Mouse (Mus musculus): ENCODE measurements around the gene Desi2.
"Not testable (repeated sequence)": the region's sequence is repeated elsewhere in the genome, so short reads cannot be mapped to it uniquely, and the experiment has no call there.

Gene Desi2

GRCm38 (mm10) chr1:178258821-178259220, 71.6 kb downstream of the Desi2 start:
- no peak for DNase-seq (ENCODE audit: low read depth, low spot score)

GRCm38 (mm10) chr1:178265381-178265780, 78.2 kb downstream of the Desi2 start:
- not testable (repeated sequence) for DNase-seq (ENCODE audit: low read depth, low spot score)

GRCm38 (mm10) chr1:178270635-178271034, 83.4 kb downstream of the Desi2 start:
- no peak for DNase-seq (ENCODE audit: low read depth, low spot score)

- no peak for DNase-seq (ENCODE audit: low read depth, low spot score)
These were observed 88.0 kb downstream of the Desi2 start for GRCm38 (mm10) chr1:178275174-178275730.

- DNase-seq (ENCODE audit: low read depth, low spot score) = no peak
These were observed 88.5 kb downstream of the Desi2 start for GRCm38 (mm10) chr1:178275738-178276053.

GRCm38 (mm10) chr1:178276054-178276911, 89.1 kb downstream of the Desi2 start:
- peak; percentile 23 for DNase-seq (ENCODE audit: low read depth, low spot score)

- DNase-seq (ENCODE audit: low read depth, low spot score) = not testable (repeated sequence)
These were observed 96.1 kb downstream of the Desi2 start for GRCm38 (mm10) chr1:178283314-178283713.

GRCm38 (mm10) chr1:178283946-178284720, 96.9 kb downstream of the Desi2 start:
- DNase-seq (ENCODE audit: low read depth, low spot score) = no peak

GRCm38 (mm10) chr1:178287601-178288176, 100.5 kb downstream of the Desi2 start:
- DNase-seq (ENCODE audit: low read depth, low spot score) = no peak

GRCm38 (mm10) chr1:178291716-178292115, 104.5 kb downstream of the Desi2 start:
- DNase-seq (ENCODE audit: low read depth, low spot score) = no peak

GRCm38 (mm10) chr1:178294051-178294450, 106.8 kb downstream of the Desi2 start:
- no peak for DNase-seq (ENCODE audit: low read depth, low spot score)

GRCm38 (mm10) chr1:178301261-178301660, 114.0 kb downstream of the Desi2 start:
- not testable (repeated sequence) for DNase-seq (ENCODE audit: low read depth, low spot score)

GRCm38 (mm10) chr1:178303425-178303824, 116.2 kb downstream of the Desi2 start:
- peak; percentile 68 for DNase-seq (ENCODE audit: low read depth, low spot score)

All from CD4-positive helper T cell, adult 2 months (primary cell).